Mouse (Mus musculus): ENCODE measurements around the gene Prkar1b. TPM values are rescaled to one million over a fixed set of nuclear protein-coding genes. Genes with fewer than 3 reads are reported as not detected.

Prkar1b gene
- polyA plus RNA-seq, 1 experiment from 2014 or later: 196 TPM

- 84% methylated on average over 9 of the region's 9 CpGs for WGBS
- no peak for ATAC-seq (ENCODE audit: low read depth)
- H3K36me3 ChIP-seq: no peaks in the 10 kb centered on the region
Observed at GRCm38 (mm10) chr5:139140589-139140988, 9.2 kb downstream of the Prkar1b start.

DNA sequence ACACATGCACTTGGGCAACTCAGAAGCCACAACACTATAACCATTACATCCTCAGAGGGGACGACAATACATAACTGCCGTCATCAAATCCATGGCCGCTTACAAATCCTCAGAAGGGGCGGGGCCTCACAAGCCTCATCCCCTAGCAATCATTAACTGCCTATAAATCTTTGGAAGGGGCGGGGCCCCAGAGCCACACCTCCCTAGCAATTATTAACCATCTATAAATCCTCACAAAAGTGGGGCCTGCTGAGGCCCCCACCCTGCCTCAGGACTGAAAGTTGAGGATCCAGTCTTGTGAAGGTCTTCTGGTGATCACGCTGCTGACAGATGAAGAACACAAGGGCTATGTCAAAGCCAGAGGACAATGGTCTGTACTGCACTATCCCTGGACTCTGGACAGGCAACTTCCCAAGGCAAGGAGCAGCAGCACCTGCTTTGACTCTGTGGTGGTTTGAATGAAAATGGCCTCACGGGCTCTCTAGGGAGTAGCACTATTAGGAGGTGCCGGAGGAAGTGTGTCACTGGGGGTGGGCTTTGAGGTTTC is 10.8 kb downstream of the Prkar1b start:
- no peak overlapping the region for H3K4me2 ChIP-seq
- H3K27ac ChIP-seq (replicated peaks): peak overlapping the region; percentile 49; the same call in 1 of the 2 replicates
- whole genome bisulfite sequencing: 73% methylated on average over 8 of the region's 8 CpGs
- no peaks in the 10 kb centered on the region for H3K36me3 ChIP-seq
- no peaks in the 10 kb centered on the region for H3K27me3 ChIP-seq
- H3K9me3 ChIP-seq: no peaks in the 10 kb centered on the region
- no peak overlapping the region for H3K4me3 ChIP-seq
- H3K9ac ChIP-seq: no peak overlapping the region
- ATAC-seq (ENCODE audit: low read depth): no peak
- no peaks in the 10 kb centered on the region for H3K4me1 ChIP-seq (replicated peaks)

More at GRCm38 (mm10) chr5:139140589-139140988, 9.2 kb downstream of the Prkar1b start:
- Histone ChIP-seq H3K27ac (replicated peaks) (no peak overlapping the region), H3K27me3 (no peaks in the 10 kb centered on the region), H3K4me3 (no peak overlapping the region), H3K4me2 (no peak overlapping the region), H3K4me1 (replicated peaks) (no peaks in the 10 kb centered on the region), H3K9me3 (no peaks in the 10 kb centered on the region), H3K9ac (no peak overlapping the region)

- Histone ChIP-seq H3K27ac (replicated peaks) (peak overlapping the region; percentile 49), H3K9me3 (no peaks in the 10 kb centered on the region), H3K9ac (no peak overlapping the region)
Observed at GRCm38 (mm10) chr5:139138261-139138925, 11.4 kb downstream of the Prkar1b start.

DNA sequence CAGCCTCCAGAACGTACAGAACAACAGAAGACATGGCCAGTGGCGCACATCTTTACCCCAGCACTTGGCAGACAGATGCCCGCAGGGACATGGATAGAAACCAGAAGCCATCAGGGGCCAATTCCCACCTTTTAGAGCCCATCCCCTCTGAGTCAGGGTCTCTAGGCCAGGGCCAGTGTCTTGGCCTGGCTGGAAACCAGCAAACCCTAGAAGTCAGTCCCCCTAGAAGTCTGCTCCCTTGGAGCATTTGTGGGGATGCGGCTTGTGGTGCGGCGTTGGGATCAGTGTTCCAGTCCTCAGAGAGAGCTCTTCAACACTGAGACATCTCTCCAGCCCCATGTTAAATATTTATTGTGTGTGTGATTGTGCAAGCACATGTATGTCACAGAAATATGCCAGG is 12.6 kb downstream of the Prkar1b start:
- H3K36me3 ChIP-seq: no peaks in the 10 kb centered on the region
- H3K9ac ChIP-seq: no peak overlapping the region
- WGBS: 91% methylated on average over 6 of the region's 6 CpGs
- H3K27ac ChIP-seq (replicated peaks): no peak overlapping the region
- ATAC-seq (ENCODE audit: low read depth): no peak
- no peak overlapping the region for H3K4me3 ChIP-seq
- no peaks in the 10 kb centered on the region for H3K27me3 ChIP-seq
- H3K4me1 ChIP-seq (replicated peaks): no peaks in the 10 kb centered on the region
- no peaks in the 10 kb centered on the region for H3K9me3 ChIP-seq
- no peak overlapping the region for H3K4me2 ChIP-seq

More at GRCm38 (mm10) chr5:139138261-139138925, 11.4 kb downstream of the Prkar1b start:
- Histone ChIP-seq H3K27me3 (no peaks in the 10 kb centered on the region), H3K4me1 (replicated peaks) (no peaks in the 10 kb centered on the region), H3K4me2 (no peak overlapping the region), H3K4me3 (no peak overlapping the region), H3K36me3 (no peaks in the 10 kb centered on the region)
- WGBS: 63% methylated on average over 12 of the region's 12 CpGs
- 0 out of 2 replicates have a peak, but pooled peaks have one; percentile 36 for ATAC-seq (ENCODE audit: low read depth)

DNA sequence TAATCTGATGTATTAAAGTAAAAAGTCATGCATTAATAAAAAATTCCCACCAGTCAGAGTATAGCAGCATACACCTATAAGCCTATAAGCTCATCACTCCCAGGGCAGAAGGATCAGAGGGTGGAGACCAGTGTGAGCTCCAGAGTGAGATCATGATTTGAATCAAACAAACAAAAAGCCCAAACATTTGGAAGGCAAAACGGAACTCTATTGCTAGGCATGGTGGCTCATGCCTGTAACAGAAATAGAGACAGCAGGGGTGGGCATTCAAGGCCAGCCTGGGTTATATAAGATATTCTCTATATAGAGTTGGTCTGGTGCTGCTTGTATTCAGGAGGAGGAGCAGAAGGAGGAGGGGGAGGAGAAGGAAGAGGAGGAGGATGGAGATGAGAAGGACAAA is 13.5 kb downstream of the Prkar1b start:
- H3K27ac ChIP-seq (replicated peaks): no peak overlapping the region
- no peaks in the 10 kb centered on the region for H3K4me1 ChIP-seq (replicated peaks)
- no peak overlapping the region for H3K4me3 ChIP-seq
- H3K4me2 ChIP-seq: no peak overlapping the region
- no peak overlapping the region for H3K9ac ChIP-seq
- ATAC-seq (ENCODE audit: low read depth): no peak
- no peaks in the 10 kb centered on the region for H3K36me3 ChIP-seq
- peaks cover 5% of the 10 kb centered on the region for H3K27me3 ChIP-seq
- 67% methylated on average over 1 of the region's 1 CpGs for WGBS
- H3K9me3 ChIP-seq: no peaks in the 10 kb centered on the region

- no peak for ATAC-seq (ENCODE audit: low read depth)
- WGBS: 82% methylated on average over 8 of the region's 8 CpGs
- 0 out of 2 replicates have a peak, but pooled peaks cover 7% of the 10 kb centered on the region for H3K4me1 ChIP-seq (replicated peaks)
- no peak overlapping the region for H3K9ac ChIP-seq
- H3K36me3 ChIP-seq: no peaks in the 10 kb centered on the region
- no peak overlapping the region for H3K4me2 ChIP-seq
- peaks cover 12% of the 10 kb centered on the region for H3K27me3 ChIP-seq
- H3K27ac ChIP-seq (replicated peaks): no peak overlapping the region
- no peak overlapping the region for H3K4me3 ChIP-seq
- H3K9me3 ChIP-seq: no peaks in the 10 kb centered on the region
Observed at GRCm38 (mm10) chr5:139134501-139134900, 15.3 kb downstream of the Prkar1b start.

GRCm38 (mm10) chr5:139130351-139130750 is 19.4 kb downstream of the Prkar1b start:
- Histone ChIP-seq H3K4me2 (peak overlapping the region; percentile 75), H3K36me3 (peaks cover 18% of the 10 kb centered on the region), H3K4me3 (peak overlapping the region; percentile 56; the same call in 1 of the 2 replicates), H3K9me3 (no peaks in the 10 kb centered on the region), H3K4me1 (replicated peaks) (peaks cover 21% of the 10 kb centered on the region), H3K27ac (replicated peaks) (peak overlapping the region; percentile 82), H3K9ac (peak overlapping the region; percentile 85; the same call in 1 of the 2 replicates), H3K27me3 (peaks cover 12% of the 10 kb centered on the region)
- 79% methylated on average over 5 of the region's 5 CpGs for WGBS
- ATAC-seq (ENCODE audit: low read depth): no peak

DNA sequence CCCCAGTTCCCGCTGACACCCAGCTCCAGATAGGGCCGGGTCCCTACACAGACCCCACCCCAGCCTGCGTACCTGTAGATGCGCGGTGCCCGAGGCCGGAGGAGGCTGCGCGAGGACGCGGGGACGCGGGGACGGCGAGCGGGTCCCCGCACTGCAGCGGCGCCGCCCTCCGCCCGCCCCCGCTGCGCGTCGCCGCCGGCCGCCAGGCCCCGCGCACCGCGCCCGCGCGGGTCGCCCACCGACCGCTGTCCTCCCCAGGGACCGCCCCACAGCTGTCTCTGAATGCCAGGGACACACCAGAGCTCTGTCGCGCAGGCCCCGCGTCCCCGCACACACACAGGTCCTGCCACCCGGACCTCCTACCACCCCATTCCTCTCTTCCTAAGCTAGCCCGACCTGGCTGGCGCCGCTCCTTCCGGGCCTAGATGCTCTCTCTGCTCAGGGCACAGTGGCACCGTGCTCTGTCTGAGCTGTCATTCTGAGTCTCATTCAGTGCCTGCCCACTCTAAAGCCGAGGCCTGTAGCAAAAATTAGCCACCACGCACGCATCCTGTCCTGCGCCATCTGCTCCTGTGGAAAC is 20.1 kb downstream of the Prkar1b start:
- Histone ChIP-seq H3K27ac (replicated peaks) (peak overlapping the region; percentile 82), H3K9ac (peak overlapping the region; percentile 85), H3K36me3 (peaks cover 23% of the 10 kb centered on the region), H3K9me3 (no peaks in the 10 kb centered on the region), H3K4me3 (peak overlapping the region; percentile 56), H3K4me2 (peak overlapping the region; percentile 75), H3K4me1 (replicated peaks) (peaks cover 21% of the 10 kb centered on the region), H3K27me3 (peaks cover 12% of the 10 kb centered on the region)
- 2% methylated on average over 49 of the region's 55 CpGs for WGBS
- peak; percentile 92 for ATAC-seq (ENCODE audit: low read depth)

DNA sequence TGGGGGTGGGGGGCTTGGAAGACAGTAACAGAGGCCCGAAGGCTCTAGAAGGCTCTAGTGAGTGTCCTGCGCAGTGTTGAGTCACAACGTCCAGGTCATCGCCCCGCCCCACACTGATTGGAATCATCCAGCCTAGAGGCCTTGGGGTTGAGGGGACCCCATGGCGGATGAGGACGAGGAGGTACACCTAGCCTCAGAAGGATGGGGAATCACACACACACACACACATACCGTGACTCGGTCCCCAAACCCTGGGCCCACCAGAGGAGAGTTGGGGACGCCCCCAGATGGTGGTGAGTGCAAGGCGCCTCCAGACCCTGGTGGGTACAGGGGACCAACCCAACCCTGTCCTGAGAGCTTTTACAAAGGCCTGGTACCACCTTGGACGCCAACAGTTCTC is 20.7 kb downstream of the Prkar1b start:
- Histone ChIP-seq H3K36me3 (peaks cover 23% of the 10 kb centered on the region), H3K27me3 (peaks cover 12% of the 10 kb centered on the region), H3K9me3 (no peaks in the 10 kb centered on the region), H3K27ac (replicated peaks) (peak overlapping the region; percentile 82), H3K4me1 (replicated peaks) (peaks cover 21% of the 10 kb centered on the region), H3K4me2 (peak overlapping the region; percentile 75), H3K9ac (peak overlapping the region; percentile 85), H3K4me3 (peak overlapping the region; percentile 56)
- ATAC-seq (ENCODE audit: low read depth): peak; percentile 82
- 11% methylated on average over 12 of the region's 12 CpGs for WGBS

- Histone ChIP-seq H3K27me3 (peaks cover 12% of the 10 kb centered on the region), H3K27ac (replicated peaks) (peak overlapping the region; percentile 82), H3K9me3 (no peaks in the 10 kb centered on the region), H3K36me3 (peaks cover 23% of the 10 kb centered on the region), H3K4me3 (peak overlapping the region; percentile 56), H3K4me2 (peak overlapping the region; percentile 75), H3K9ac (peak overlapping the region; percentile 85), H3K4me1 (replicated peaks) (peaks cover 21% of the 10 kb centered on the region)
- whole genome bisulfite sequencing: 36% methylated on average over 12 of the region's 12 CpGs
- ATAC-seq (ENCODE audit: low read depth): no peak
Observed at GRCm38 (mm10) chr5:139128476-139129065, 21.2 kb downstream of the Prkar1b start.

DNA sequence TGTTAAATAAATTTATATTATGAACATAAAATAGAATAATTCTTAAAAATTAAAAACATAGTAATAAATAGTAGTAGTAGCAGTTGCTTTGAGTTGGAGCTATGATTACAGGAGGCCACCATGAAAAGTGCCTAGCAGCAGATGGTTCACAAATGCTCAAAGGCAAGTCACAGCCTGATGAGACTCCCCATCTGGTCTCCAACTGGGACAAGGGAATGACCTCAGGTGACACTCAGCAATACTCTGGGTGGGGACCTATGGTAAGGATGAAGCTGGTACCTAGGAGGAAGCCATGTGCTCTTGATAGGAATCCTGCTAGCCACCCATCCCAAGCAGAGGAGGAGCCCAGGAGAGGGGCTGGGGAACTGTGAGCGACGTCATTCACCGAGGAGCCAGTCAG is 24.1 kb downstream of the Prkar1b start:
- H3K4me3 ChIP-seq: no peak overlapping the region
- H3K27ac ChIP-seq (replicated peaks): no peak overlapping the region
- H3K4me1 ChIP-seq (replicated peaks): peaks cover 21% of the 10 kb centered on the region
- 85% methylated on average over 3 of the region's 3 CpGs for WGBS
- ATAC-seq (ENCODE audit: low read depth): no peak
- no peak overlapping the region for H3K4me2 ChIP-seq
- peaks cover 39% of the 10 kb centered on the region for H3K36me3 ChIP-seq
- H3K9me3 ChIP-seq: peaks cover 2% of the 10 kb centered on the region; the same call in 1 of the 2 replicates
- no peak overlapping the region for H3K9ac ChIP-seq
- H3K27me3 ChIP-seq: peaks cover 7% of the 10 kb centered on the region; the same call in 1 of the 2 replicates

- peaks cover 2% of the 10 kb centered on the region; the same call in 1 of the 2 replicates for H3K9me3 ChIP-seq
Observed at GRCm38 (mm10) chr5:139118961-139119276, 30.9 kb downstream of the Prkar1b start.

More at GRCm38 (mm10) chr5:139118961-139119276, 30.9 kb downstream of the Prkar1b start:
- Histone ChIP-seq H3K4me3 (no peak overlapping the region), H3K27ac (replicated peaks) (no peak overlapping the region), H3K27me3 (no peaks in the 10 kb centered on the region), H3K4me1 (replicated peaks) (no peaks in the 10 kb centered on the region), H3K9ac (no peak overlapping the region), H3K36me3 (peaks cover 34% of the 10 kb centered on the region), H3K4me2 (no peak overlapping the region)
- no peak for ATAC-seq (ENCODE audit: low read depth)
- WGBS: 61% methylated on average over 2 of the region's 2 CpGs

All from neural tube, embryonic 13.5 days (tissue).